Mouse (Mus musculus): ENCODE data around the gene Sun1.

- no peak for TF ChIP-seq POLR2A (IDR thresholded peaks at IDR 0.05; ENCODE audit: low read depth, low read length)
- TF ChIP-seq CTCF (IDR thresholded peaks at IDR 0.05; ENCODE audit: extremely low read depth, insufficient read depth, insufficient read length, insufficient replicate concordance): no peak
Measured at GRCm38 (mm10) chr5:139189726-139190125, 10.7 kb upstream of the Sun1 start.
